Mouse (Mus musculus): Measurements from ENCODE around the gene Pcif1.
A peak's percentile ranks its signal among the peaks of the same experiment; 100 is the strongest.
"Not testable (repeated sequence)": the region's sequence is repeated elsewhere in the genome, so short reads cannot be mapped to it uniquely, and the experiment has no call there.

Pcif1 gene

GRCm38 (mm10) chr2:164866741-164867551, 12.2 kb upstream of the Pcif1 start:
- DNase-seq (ENCODE audit: low spot score in 2 of 2) = no peak

- no peak for DNase-seq (ENCODE audit: low spot score in 2 of 2)
These were observed 11.5 kb upstream of the Pcif1 start for GRCm38 (mm10) chr2:164867566-164867965.

GRCm38 (mm10) chr2:164868491-164868890, 10.6 kb upstream of the Pcif1 start:
- DNase-seq (ENCODE audit: low spot score in 2 of 2) = no peak

- no peak for DNase-seq (ENCODE audit: low spot score in 2 of 2)
These were observed 7.4 kb upstream of the Pcif1 start for GRCm38 (mm10) chr2:164871602-164872303.

GRCm38 (mm10) chr2:164873621-164874020, 5.5 kb upstream of the Pcif1 start:
- no peak for DNase-seq (ENCODE audit: low spot score in 2 of 2)

DNA sequence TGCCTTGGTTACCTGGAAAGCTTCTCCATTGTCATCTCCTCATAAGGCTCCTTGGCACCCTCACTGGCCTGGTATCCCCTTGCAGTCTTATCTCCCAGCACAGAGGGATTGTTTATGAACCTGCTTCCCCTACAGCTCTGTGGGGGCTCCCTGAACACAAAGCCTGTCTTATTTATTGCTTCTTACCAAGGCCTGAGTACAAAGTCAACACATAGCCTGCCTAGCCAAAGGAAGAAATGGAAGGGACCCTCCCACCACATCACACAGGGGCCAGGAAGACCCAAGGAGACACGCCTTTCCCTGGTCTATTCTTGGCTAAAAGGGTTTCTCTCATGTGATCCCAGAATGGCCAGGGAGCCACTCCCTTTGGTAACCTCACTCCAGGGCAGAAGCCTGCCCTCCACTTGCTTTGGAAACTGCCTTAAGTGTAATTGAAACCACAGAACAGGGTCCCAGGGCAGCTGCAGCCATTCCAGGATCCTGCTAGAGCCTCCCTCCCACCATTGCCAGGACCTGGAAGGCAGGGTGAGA, 4.8 kb upstream of the Pcif1 start:
- DNase-seq (ENCODE audit: low spot score in 2 of 2) = no peak

- not testable (repeated sequence) for DNase-seq (ENCODE audit: low spot score in 2 of 2)
These were observed 3.5 kb upstream of the Pcif1 start for GRCm38 (mm10) chr2:164875648-164876047.

- DNase-seq (ENCODE audit: low spot score in 2 of 2) = not testable (repeated sequence)
These were observed 1.5 kb upstream of the Pcif1 start for GRCm38 (mm10) chr2:164877376-164878215.

GRCm38 (mm10) chr2:164878509-164879227, 436 bp upstream of the Pcif1 start:
- DNase-seq (ENCODE audit: low spot score in 2 of 2) = no peak

DNA sequence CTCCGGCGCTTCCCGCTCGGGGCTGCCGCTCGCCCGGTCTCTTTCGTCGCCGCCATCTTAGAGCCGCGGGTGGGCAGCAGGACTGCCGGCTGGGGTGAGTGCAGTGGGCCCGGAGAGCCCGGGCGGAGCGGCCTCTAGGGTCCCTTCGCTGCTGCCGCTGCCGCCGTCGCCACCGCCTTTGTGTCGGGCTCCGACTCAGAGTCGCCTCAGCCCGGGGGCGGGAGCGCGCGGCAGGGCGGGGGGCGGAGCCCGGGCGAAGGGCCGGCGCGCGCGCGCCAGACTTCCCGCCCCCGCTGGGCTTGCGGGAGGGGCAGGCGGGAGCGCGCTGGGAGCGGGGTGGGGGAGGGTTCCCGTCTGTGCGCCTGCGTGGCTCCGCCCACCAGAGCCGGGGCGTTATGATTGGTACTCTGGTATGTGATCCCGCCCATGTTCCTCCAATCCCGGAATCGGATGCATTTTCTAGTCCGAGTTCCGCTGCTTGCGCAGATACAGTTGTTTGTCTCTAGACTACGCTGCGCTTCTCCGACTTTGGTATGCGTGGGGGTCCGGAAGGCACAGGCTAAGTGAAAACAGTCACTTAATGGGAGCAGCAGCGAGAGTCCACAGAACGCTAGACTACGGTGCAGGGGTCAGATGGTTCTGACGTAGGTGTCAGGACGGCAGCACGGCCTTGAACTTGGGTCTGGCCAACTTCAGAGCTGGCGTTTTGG, 619 bp downstream of the Pcif1 start:
- DNase-seq (ENCODE audit: low spot score in 2 of 2) = peak; percentile 92 to 94

- no peak for DNase-seq (ENCODE audit: low spot score in 2 of 2)
These were observed 3.5 kb downstream of the Pcif1 start for GRCm38 (mm10) chr2:164882619-164883018.

GRCm38 (mm10) chr2:164885788-164886187, 6.7 kb downstream of the Pcif1 start:
- DNase-seq (ENCODE audit: low spot score in 2 of 2) = peak; percentile 84 to 89

DNA sequence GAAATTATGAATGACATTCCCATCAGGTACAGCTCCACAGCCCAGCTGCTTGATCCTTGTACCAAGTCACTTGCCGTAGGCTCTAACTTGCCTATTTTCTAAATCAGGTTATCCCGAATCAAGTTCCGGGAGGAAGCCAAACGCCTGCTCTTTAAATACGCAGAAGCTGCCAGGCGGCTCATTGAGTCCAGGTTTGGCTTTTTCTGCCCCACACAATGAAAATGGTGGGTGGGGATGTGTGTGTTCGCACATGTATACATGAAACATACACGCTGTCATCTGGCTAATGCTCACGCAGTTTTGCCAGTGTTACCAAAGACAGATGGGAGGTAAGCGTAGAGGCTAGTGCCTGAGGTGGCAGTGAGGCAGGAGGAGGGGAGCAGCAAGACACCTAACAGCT, 7.5 kb downstream of the Pcif1 start:
- peak in 1 of 2 experiments; percentile 44 for DNase-seq (ENCODE audit: low spot score in 2 of 2)

DNA sequence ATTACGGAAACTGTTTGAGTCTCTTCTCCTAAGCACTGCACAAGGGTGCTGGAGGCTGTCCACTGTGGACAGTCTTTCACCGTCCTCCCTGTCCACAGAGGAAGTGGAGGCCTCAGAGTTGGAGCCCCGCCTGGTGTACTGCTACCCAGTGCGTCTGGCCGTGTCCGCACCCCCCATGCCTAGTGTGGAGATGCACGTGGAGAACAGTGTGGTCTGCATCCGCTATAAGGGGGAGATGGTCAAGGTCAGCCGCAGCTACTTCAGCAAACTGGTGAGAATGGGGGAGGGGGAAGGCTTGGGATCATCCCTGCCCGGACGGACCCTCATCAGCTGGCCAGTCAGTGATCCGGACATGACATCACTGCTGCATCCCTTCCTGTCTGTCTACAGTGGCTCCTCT, 9.9 kb downstream of the Pcif1 start:
- no peak for DNase-seq (ENCODE audit: low spot score in 2 of 2)

GRCm38 (mm10) chr2:164889960-164890359, 10.9 kb downstream of the Pcif1 start:
- DNase-seq (ENCODE audit: low spot score in 2 of 2) = no peak

DNA sequence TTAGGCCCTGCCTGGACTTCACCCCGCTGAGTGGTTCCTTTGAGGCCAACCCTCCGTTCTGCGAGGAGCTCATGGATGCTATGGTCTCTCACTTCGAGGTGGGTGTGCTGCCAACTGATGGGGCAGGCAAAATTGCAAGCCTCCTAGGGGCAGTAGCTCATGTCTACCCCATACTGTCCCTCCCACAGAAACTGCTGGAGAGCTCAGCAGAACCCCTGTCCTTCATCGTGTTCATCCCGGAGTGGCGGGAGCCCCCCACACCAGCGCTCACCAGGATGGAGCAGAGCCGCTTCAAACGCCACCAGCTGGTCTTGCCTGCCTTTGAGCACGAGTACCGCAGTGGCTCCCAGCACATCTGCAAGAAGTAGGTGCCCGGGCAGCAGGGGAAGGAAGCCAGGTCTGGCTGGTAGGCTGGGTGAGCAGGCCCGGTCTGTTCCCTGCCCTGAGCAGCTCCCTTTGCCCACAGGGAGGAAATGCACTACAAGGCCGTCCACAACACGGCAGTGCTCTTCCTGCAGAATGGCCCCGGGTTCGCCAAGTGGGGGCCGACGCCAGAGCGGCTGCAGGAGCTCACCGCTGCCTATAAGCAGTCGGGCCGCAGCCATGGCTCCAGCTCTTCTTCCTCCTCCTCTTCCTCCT, 11.4 kb downstream of the Pcif1 start:
- DNase-seq (ENCODE audit: low spot score in 2 of 2) = no peak

DNA sequence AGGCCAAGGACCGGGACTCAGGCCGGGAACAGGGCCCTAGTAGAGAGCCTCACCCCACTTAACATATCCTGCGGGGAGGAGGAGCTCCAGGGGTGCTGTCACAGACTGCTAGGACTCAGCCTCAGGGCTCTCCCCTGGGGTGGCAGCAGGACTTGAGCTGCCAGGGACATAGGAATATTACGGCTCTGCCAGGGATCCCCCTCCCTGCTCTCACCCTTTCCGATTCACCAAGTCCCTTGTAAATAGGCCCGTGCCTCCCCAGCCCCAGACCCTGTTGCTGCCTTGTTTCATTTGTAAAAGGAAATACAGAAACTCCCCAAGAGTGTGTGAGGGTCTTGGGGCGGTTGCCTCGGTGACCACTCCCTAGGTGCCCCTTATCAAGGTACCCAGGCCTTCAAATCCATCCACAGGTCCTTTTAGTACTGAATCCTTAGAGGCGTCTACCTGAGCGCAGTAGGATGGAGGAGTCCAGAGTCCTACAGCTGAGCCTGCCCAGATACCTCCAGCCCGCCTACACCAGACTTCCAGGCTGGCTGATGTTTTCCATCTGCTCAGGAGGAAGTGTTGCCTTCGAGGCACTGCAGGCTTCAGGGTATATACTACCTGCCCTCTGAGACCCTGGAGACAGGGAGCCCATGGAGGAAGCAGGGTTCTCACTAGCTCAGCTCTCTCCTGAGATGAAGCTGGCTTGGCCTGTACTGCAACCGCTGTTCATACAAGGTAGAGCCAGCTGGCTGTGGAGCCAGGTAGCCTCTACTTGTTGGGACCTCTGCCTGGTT, 12.1 kb downstream of the Pcif1 start:
- DNase-seq (ENCODE audit: low spot score in 2 of 2) = no peak

- DNase-seq (ENCODE audit: low spot score in 2 of 2) = no peak
These were observed 13.0 kb downstream of the Pcif1 start for GRCm38 (mm10) chr2:164891908-164892695.
